Mouse (Mus musculus) limb, embryonic 14.5 days (tissue): ENCODE data around the gene Ssxb1. TPM values are rescaled to one million over a fixed set of nuclear protein-coding genes. Genes with fewer than 3 reads are reported as not detected.
"Not testable (repeated sequence)": the region's sequence is repeated elsewhere in the genome, so short reads cannot be mapped to it uniquely, and the experiment has no call there.

Experiments used
- ATAC-seq: fragments of 200-750 bp; cut with Nextera tagmentation; 2 replicates; pipeline ENCODE4 v1.8.0; 2017; ENCODE audit warnings: low read depth, moderate number of reproducible peaks, moderate TSS enrichment; ENCODE audit not compliant: low FRiP score
- DNase-seq: peaks from one replicate; pipeline ENCODE4 v3.0.0-alpha.2; 2015; ENCODE audit warnings: low spot score
- H3K27ac ChIP-seq: fragments of 300-500 bp; sonication (generic); replicated peaks from 2 replicates; pipeline ENCODE4 v1.5.1; 2014; ENCODE audit warnings: low read depth, mild to moderate bottlenecking, low read length, moderate library complexity, mixed read lengths
- H3K27me3 ChIP-seq: fragments of 300-500 bp; sonication (generic); 2 replicates; pipeline ENCODE4 v1.6.1; 2014; ENCODE audit warnings: low read length, mixed read lengths; ENCODE audit not compliant: control insufficient read depth, insufficient read depth
- H3K36me3 ChIP-seq: fragments of 300-500 bp; sonication (generic); 2 replicates; pipeline ENCODE4 v1.6.1; 2014; ENCODE audit warnings: mild to moderate bottlenecking, low read length, moderate library complexity, mixed read lengths; ENCODE audit not compliant: control insufficient read depth, insufficient read depth
- H3K4me1 ChIP-seq: fragments of 300-500 bp; sonication (generic); 2 replicates; pipeline ENCODE4 v1.6.1; 2014; ENCODE audit warnings: antibody characterized with exemption, low read length, mixed read lengths; ENCODE audit not compliant: control insufficient read depth, insufficient read depth
- H3K4me2 ChIP-seq: fragments of 300-500 bp; sonication (generic); replicated peaks from 2 replicates; pipeline ENCODE4 v1.6.1; 2014; ENCODE audit warnings: low read depth, mild to moderate bottlenecking, low read length, moderate library complexity; ENCODE audit not compliant: severe bottlenecking
- H3K4me3 ChIP-seq: fragments of 300-500 bp; sonication (generic); replicated peaks from 2 replicates; pipeline ENCODE4 v1.5.1; 2014; ENCODE audit warnings: low read length
- H3K9ac ChIP-seq: fragments of 300-500 bp; sonication (generic); 2 replicates; pipeline ENCODE4 v1.6.1; 2014; ENCODE audit warnings: mild to moderate bottlenecking, low read depth, low read length, moderate library complexity; ENCODE audit not compliant: severe bottlenecking
- H3K9me3 ChIP-seq: fragments of 300-500 bp; sonication (generic); 2 replicates; pipeline ENCODE4 v1.6.1; 2016; ENCODE audit warnings: low read length; ENCODE audit not compliant: control insufficient read depth
- WGBS: fragments of 180-500 bp; shearing (Covaris S2); extraction: QIAGEN DNeasy Blood & Tissue Kit; methylation state at CpG from one replicate; pipeline ENCODE4 v1.1.7; 2014; 5-methylcytosine and 5-hydroxymethylcytosine counted together
- polyA plus RNA-seq, 2 experiments: library from polyadenylated mRNA; depleted of rRNA in 1 of 2; stranded (reverse) in 1 of 2; unstranded in 1 of 2; fragments of >200 nt; fragmentation: Nextera tagmentation in 1 of 2; extraction: Ambion mirVana in 1 of 2; gene quantifications; 2 replicates each; pipeline versions ENCODE4 v1.2.1 to v1.2.3; 2012 to 2014

Ssxb1 gene
- polyA plus RNA-seq (2012; rRNA removed) (not detected in 2 replicates), polyA plus RNA-seq (2014; fragmentation: Nextera tagmentation; extraction: Ambion mirVana) (not detected in 2 replicates)

DNA sequence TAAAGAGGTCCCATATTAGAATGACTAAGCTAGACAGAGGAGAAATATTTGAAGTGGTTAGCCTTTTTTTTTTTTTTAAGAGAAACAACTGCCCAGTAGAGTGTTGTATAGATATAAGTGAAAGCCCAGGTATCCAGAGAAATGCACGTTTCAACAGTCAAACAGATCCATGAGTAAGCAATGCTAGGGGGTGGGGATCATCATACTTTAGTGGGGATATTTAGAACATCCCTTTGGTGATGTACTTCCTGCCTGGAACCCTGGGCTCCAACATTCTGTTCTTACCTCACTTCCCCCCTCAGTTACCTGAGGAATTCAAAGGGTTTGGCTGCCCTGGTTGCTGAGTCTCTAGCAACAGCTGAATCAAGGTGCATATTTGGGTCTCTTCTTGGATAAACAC lies at the start of gene Ssxb1:
Ssxb1 (plus strand) TSS at position 301 of the 400 bp plus-strand sequence.
- not testable (repeated sequence) for H3K4me1 ChIP-seq, H3K36me3 ChIP-seq, ATAC-seq, H3K4me3 ChIP-seq, H3K27ac ChIP-seq, H3K9ac ChIP-seq, H3K27me3 ChIP-seq, DNase-seq, H3K9me3 ChIP-seq, H3K4me2 ChIP-seq
- WGBS, result 22% methylated on average over 1 of the region's 1 CpGs

DNA sequence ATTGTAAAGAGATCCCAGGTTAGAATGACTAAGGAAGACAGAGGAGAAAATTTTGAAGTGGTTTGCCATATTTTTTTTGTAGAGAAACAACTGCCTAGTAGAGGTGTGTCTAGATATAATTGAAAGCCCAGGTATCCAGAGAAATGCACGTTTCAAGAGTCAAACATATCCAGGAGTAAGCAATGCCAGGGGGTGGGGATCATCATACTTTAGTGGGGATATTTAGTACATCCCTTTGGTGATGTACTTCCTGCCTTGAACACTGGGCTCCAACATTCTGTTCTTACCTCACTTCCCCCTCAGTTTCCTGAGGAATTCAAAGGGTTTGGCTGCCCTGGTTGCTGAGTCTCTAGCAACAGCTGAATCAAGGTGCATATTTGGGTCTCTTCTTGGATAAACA lies 46.4 kb upstream of the Ssxb1 start, which contains the start of gene Ssxb9:
Ssxb9 (plus strand) TSS at position 301 of the 400 bp plus-strand sequence.
- not testable (repeated sequence) for H3K9me3 ChIP-seq, H3K4me1 ChIP-seq, H3K4me2 ChIP-seq, H3K27ac ChIP-seq, H3K4me3 ChIP-seq, H3K9ac ChIP-seq, H3K27me3 ChIP-seq, ATAC-seq, H3K36me3 ChIP-seq, DNase-seq
- WGBS, result 19% methylated on average over 1 of the region's 1 CpGs

DNA sequence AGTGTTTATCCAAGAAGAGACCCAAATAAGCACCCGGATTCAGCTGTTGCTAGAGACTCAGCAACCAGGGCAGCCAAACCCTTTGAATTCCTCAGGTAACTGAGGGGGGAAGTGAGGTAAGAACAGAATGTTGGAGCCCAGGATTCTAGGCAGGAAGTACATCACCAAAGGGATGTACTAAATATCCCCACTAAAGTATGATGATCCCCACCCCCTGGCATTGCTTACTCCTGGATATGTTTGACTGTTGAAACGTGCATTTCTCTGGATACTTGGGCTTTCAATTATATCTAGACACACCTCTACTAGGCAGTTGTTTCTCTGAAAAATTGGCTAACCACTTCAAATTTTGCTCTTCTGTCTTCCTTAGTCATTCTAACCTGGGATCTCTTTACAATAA lies 48.5 kb downstream of the Ssxb1 start, which contains the start of gene Ssxb2:
Ssxb2 (minus strand) TSS at position 101 of the 400 bp plus-strand sequence.
- 65% methylated on average over 2 of the region's 2 CpGs for whole genome bisulfite sequencing
- H3K9ac ChIP-seq, H3K9me3 ChIP-seq, H3K36me3 ChIP-seq, H3K27me3 ChIP-seq, H3K27ac ChIP-seq, H3K4me3 ChIP-seq, H3K4me2 ChIP-seq, ATAC-seq, DNase-seq, H3K4me1 ChIP-seq: not testable (repeated sequence)

Other genes with a start within 250 kb of the Ssxb1 start
- 19.4 and 25.3 TPM in 2 replicates for gene Tbc1d25, start 237.1 kb upstream of the Ssxb1 start, polyA plus RNA-seq (2012; rRNA removed)
- gene Tbc1d25, start 237.1 kb upstream of the Ssxb1 start, polyA plus RNA-seq (2014; fragmentation: Nextera tagmentation; extraction: Ambion mirVana), result 12.2 and 16.2 TPM in 2 replicates
- gene Ebp, start 219.8 kb upstream of the Ssxb1 start, polyA plus RNA-seq (2012; rRNA removed), result 27.7 and 28.3 TPM in 2 replicates
- gene Ebp, start 219.8 kb upstream of the Ssxb1 start, polyA plus RNA-seq (2014; fragmentation: Nextera tagmentation; extraction: Ambion mirVana), result 32.8 and 33.4 TPM in 2 replicates
- gene Porcn, start 206.8 kb upstream of the Ssxb1 start, polyA plus RNA-seq (2012; rRNA removed), result 27.0 and 40.4 TPM in 2 replicates
- gene Porcn, start 206.8 kb upstream of the Ssxb1 start, polyA plus RNA-seq (2014; fragmentation: Nextera tagmentation; extraction: Ambion mirVana), result 11.6 and 12.7 TPM in 2 replicates
- 40.3 and 50.3 TPM in 2 replicates for gene Ftsj1, start 160.9 kb upstream of the Ssxb1 start, polyA plus RNA-seq (2012; rRNA removed)
- gene Ftsj1, start 160.9 kb upstream of the Ssxb1 start, polyA plus RNA-seq (2014; fragmentation: Nextera tagmentation; extraction: Ambion mirVana), result 44.7 and 46.7 TPM in 2 replicates
- gene Slc38a5, start 142.2 kb upstream of the Ssxb1 start, polyA plus RNA-seq (2012; rRNA removed), result 0.80 and 1.3 TPM in 2 replicates
- 0.51 and 0.67 TPM in 2 replicates for gene Slc38a5, start 142.2 kb upstream of the Ssxb1 start, polyA plus RNA-seq (2014; fragmentation: Nextera tagmentation; extraction: Ambion mirVana)
- not detected in 2 replicates for gene Ssxb10, start 85.9 kb upstream of the Ssxb1 start, polyA plus RNA-seq (2012; rRNA removed)
- not detected in 2 replicates for gene Ssxb10, start 85.9 kb upstream of the Ssxb1 start, polyA plus RNA-seq (2014; fragmentation: Nextera tagmentation; extraction: Ambion mirVana)
- not detected in 2 replicates for gene Ssxb9, start 46.3 kb upstream of the Ssxb1 start, polyA plus RNA-seq (2012; rRNA removed)
- gene Ssxb9, start 46.3 kb upstream of the Ssxb1 start, polyA plus RNA-seq (2014; fragmentation: Nextera tagmentation; extraction: Ambion mirVana), result not detected in 2 replicates
- gene Ssxb2, start 48.4 kb downstream of the Ssxb1 start, polyA plus RNA-seq (2012; rRNA removed), result not detected in 2 replicates
- gene Ssxb2, start 48.4 kb downstream of the Ssxb1 start, polyA plus RNA-seq (2014; fragmentation: Nextera tagmentation; extraction: Ambion mirVana), result not detected in 2 replicates
- gene Gm14459, start 111.6 kb downstream of the Ssxb1 start, polyA plus RNA-seq (2012; rRNA removed), result not detected in 2 replicates
- gene Gm14459, start 111.6 kb downstream of the Ssxb1 start, polyA plus RNA-seq (2014; fragmentation: Nextera tagmentation; extraction: Ambion mirVana), result not detected in 2 replicates
- gene Ssxb6, start 134.9 kb downstream of the Ssxb1 start, polyA plus RNA-seq (2012; rRNA removed), result not detected in 2 replicates
- not detected in 2 replicates for gene Ssxb6, start 134.9 kb downstream of the Ssxb1 start, polyA plus RNA-seq (2014; fragmentation: Nextera tagmentation; extraction: Ambion mirVana)
- gene Ssxb3, start 178.5 kb downstream of the Ssxb1 start, polyA plus RNA-seq (2012; rRNA removed), result not detected in 2 replicates
- not detected in 2 replicates for gene Ssxb3, start 178.5 kb downstream of the Ssxb1 start, polyA plus RNA-seq (2014; fragmentation: Nextera tagmentation; extraction: Ambion mirVana)